Mouse (Mus musculus) limb, embryonic 13.5 days (tissue): ENCODE results near the gene Il9r. TPM values are rescaled to one million over a fixed set of nuclear protein-coding genes. Genes with fewer than 3 reads are reported as not detected.

Experiments
- ATAC-seq: fragments of 200-750 bp; cut with Nextera tagmentation; 2 replicates; pipeline ENCODE4 v1.8.0; 2017; ENCODE audit warnings: low read depth, moderate number of reproducible peaks, moderate TSS enrichment; ENCODE audit not compliant: low FRiP score
- H3K27ac ChIP-seq: fragments of 300-500 bp; sonication (generic); 2 replicates; pipeline ENCODE4 v1.5.1; 2015; ENCODE audit warnings: inconsistent platforms, mild to moderate bottlenecking, moderate library complexity
- H3K27me3 ChIP-seq: fragments of 300-500 bp; sonication (generic); 2 replicates; pipeline ENCODE4 v1.6.1; 2015; ENCODE audit warnings: mild to moderate bottlenecking, inconsistent platforms
- H3K36me3 ChIP-seq: fragments of 300-500 bp; sonication (generic); 2 replicates; pipeline ENCODE4 v1.6.1; 2015; ENCODE audit warnings: inconsistent platforms, mild to moderate bottlenecking, moderate library complexity
- H3K4me1 ChIP-seq: fragments of 300-500 bp; sonication (generic); 2 replicates; pipeline ENCODE4 v1.6.1; 2015; ENCODE audit warnings: inconsistent platforms
- H3K4me2 ChIP-seq: fragments of 300-500 bp; sonication (generic); replicated peaks from 2 replicates; pipeline ENCODE4 v1.6.1; 2015; ENCODE audit warnings: inconsistent platforms, mild to moderate bottlenecking, moderate library complexity
- H3K4me3 ChIP-seq: fragments of 300-500 bp; sonication (generic); 2 replicates; pipeline ENCODE4 v1.5.1; 2015; ENCODE audit warnings: moderate library complexity, mild to moderate bottlenecking, inconsistent platforms
- H3K9ac ChIP-seq: fragments of 300-500 bp; sonication (generic); 2 replicates; pipeline ENCODE4 v1.6.1; 2015; ENCODE audit warnings: mild to moderate bottlenecking, inconsistent platforms
- H3K9me3 ChIP-seq: fragments of 300-500 bp; sonication (generic); 2 replicates; pipeline ENCODE4 v1.6.1; 2016; ENCODE audit warnings: inconsistent platforms
- WGBS: fragments of 180-500 bp; shearing (Covaris S2); methylation state at CpG from one replicate; pipeline ENCODE4 v1.1.7; 2015; 5-methylcytosine and 5-hydroxymethylcytosine counted together
- polyA plus RNA-seq: library from polyadenylated mRNA; unstranded; fragments of >200 nt; fragmentation: Nextera tagmentation; extraction: Ambion mirVana; gene quantifications from 2 replicates; pipeline ENCODE4 v1.2.1, GENCODE M21; 2015

Gene Il9r
- polyA plus RNA-seq, 1 experiment from 2014 or later = 0.50 TPM

GRCm38 (mm10) chr11:32142771-32143170 is 57.3 kb downstream of the Il9r start:
- Histone ChIP-seq H3K4me1 (peaks cover 18% of the 10 kb centered on the region), H3K4me3 (no peak overlapping the region), H3K36me3 (no peaks in the 10 kb centered on the region), H3K27ac (no peak overlapping the region), H3K9me3 (no peaks in the 10 kb centered on the region), H3K27me3 (no peaks in the 10 kb centered on the region), H3K9ac (no peak overlapping the region), H3K4me2 (no peak overlapping the region)
- ATAC-seq = no peak
- WGBS = 64% methylated on average over 5 of the region's 5 CpGs

GRCm38 (mm10) chr11:32141627-32142586 is 58.2 kb downstream of the Il9r start:
- H3K36me3 ChIP-seq = no peaks in the 10 kb centered on the region
- no peak overlapping the region for H3K4me3 ChIP-seq
- H3K4me2 ChIP-seq = no peak overlapping the region
- H3K9me3 ChIP-seq = no peaks in the 10 kb centered on the region
- H3K27me3 ChIP-seq = no peaks in the 10 kb centered on the region
- H3K27ac ChIP-seq = no peak overlapping the region
- WGBS = 32% methylated on average over 15 of the region's 15 CpGs
- H3K9ac ChIP-seq = no peak overlapping the region
- ATAC-seq = peak; percentile 30; the same call in 1 of the 2 replicates
- H3K4me1 ChIP-seq = peaks cover 19% of the 10 kb centered on the region

DNA sequence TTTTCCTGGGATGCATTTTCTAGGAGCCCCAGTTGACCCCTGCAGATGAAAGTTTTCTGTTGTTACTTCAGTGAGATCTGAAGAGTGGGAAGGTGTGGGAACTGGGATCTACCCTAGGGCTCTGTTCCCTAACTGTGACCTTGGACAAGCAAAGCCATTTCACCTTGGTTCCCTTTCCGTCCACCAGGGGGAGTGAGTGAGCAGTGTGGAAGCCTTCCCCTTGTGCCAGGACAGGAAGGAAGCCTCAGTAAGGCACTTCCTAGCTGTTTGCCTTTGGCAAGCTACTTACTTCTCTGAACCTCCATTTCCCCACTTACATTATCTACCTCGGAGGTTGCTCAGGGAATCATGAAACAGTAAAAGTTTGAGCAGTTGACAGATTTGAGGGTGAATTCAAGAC is 59.0 kb downstream of the Il9r start:
- H3K27ac ChIP-seq = no peak overlapping the region
- ATAC-seq = no peak
- H3K9me3 ChIP-seq = no peaks in the 10 kb centered on the region
- H3K4me2 ChIP-seq = no peak overlapping the region
- no peak overlapping the region for H3K4me3 ChIP-seq
- no peaks in the 10 kb centered on the region for H3K36me3 ChIP-seq
- peaks cover 19% of the 10 kb centered on the region for H3K4me1 ChIP-seq
- no peaks in the 10 kb centered on the region for H3K27me3 ChIP-seq
- no peak overlapping the region for H3K9ac ChIP-seq
- WGBS = 17% methylated on average over 2 of the region's 2 CpGs

GRCm38 (mm10) chr11:32139528-32139961 is 60.5 kb downstream of the Il9r start:
- H3K27me3 ChIP-seq = no peaks in the 10 kb centered on the region
- WGBS = 82% methylated on average over 6 of the region's 6 CpGs
- H3K4me1 ChIP-seq = peaks cover 19% of the 10 kb centered on the region
- no peak overlapping the region for H3K4me2 ChIP-seq
- H3K9ac ChIP-seq = no peak overlapping the region
- ATAC-seq = no peak
- no peaks in the 10 kb centered on the region for H3K9me3 ChIP-seq
- H3K27ac ChIP-seq = no peak overlapping the region
- no peaks in the 10 kb centered on the region for H3K36me3 ChIP-seq
- no peak overlapping the region for H3K4me3 ChIP-seq

DNA sequence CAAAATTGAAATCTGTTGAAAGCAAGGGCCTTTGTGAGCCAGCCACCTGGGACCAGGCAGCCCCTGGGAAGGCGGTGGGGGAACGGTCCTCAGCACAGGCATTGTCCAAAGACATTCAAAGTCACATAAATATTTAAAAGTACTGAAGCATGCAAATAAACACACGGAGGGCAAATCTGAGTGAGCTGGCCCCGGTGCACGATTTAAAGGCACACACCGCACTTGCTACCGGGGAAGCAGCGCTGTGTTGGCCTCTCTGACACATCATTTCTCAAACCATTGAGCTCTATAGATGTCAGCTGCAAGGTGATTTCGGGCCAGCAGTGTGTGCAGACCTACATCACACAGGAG is 61.5 kb downstream of the Il9r start:
- no peaks in the 10 kb centered on the region for H3K27me3 ChIP-seq
- peaks cover 19% of the 10 kb centered on the region for H3K4me1 ChIP-seq
- WGBS = 50% methylated on average over 9 of the region's 9 CpGs
- H3K9ac ChIP-seq = no peak overlapping the region
- peak overlapping the region; percentile 23; the same call in 1 of the 2 replicates for H3K4me2 ChIP-seq
- H3K36me3 ChIP-seq = no peaks in the 10 kb centered on the region
- H3K27ac ChIP-seq = no peak overlapping the region
- H3K9me3 ChIP-seq = no peaks in the 10 kb centered on the region
- no peak overlapping the region for H3K4me3 ChIP-seq
- ATAC-seq = no peak

DNA sequence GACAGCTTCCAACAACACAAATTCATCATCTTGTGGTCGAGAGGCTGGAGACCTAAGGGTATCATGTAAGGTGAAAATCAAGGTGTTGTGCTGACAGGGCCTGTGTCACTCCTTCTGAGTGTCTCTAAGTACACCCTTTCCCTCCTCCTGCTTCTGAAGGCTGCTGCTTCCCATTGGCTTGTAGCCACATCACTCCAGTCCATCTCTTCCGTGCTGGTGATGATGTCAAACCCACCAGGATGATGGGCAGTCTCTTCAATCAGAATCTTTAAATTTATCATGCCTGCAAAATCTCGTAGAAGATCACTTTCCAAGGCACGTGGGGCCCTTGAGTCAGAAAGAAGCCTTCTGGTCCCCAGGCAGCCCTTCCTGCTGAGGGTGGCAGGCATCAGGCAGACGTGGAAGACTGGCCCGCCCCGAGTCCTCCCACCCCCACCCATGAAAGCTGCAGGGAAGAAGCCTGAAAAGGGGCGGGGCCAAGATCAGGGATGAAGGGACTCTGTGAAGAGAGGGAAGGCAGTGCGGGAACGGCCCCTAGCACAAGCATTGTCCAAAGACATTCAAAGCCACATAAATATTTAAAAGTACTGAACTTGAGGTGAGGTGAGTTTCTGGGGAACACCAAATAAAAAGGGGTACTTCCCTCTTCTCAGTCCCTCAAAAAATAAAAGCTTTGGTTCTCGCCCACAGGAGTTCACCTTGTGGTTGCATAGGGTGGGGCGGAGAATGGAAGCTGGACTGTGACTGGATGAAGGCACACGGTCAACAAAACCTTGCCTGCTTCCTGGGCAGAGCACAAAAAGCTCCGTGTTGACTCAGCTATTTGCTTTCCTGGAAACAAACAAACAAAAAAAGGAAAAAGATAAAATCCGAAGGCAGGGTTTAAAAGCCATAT is 62.1 kb downstream of the Il9r start:
- Histone ChIP-seq H3K4me2 (peak overlapping the region; percentile 23; the same call in 1 of the 2 replicates), H3K36me3 (no peaks in the 10 kb centered on the region), H3K4me1 (peaks cover 19% of the 10 kb centered on the region), H3K27me3 (no peaks in the 10 kb centered on the region), H3K9me3 (no peaks in the 10 kb centered on the region), H3K9ac (no peak overlapping the region), H3K27ac (no peak overlapping the region), H3K4me3 (no peak overlapping the region)
- no peak for ATAC-seq
- WGBS = 34% methylated on average over 15 of the region's 15 CpGs

Other genes starting within 250 kb of the Il9r start
- 0.23 and 0.40 TPM in 2 replicates for gene 4930524B15Rik, start 234.7 kb downstream of the Il9r start, polyA plus RNA-seq
- 7.6 and 7.9 TPM in 2 replicates for gene Nsg2, start 199.8 kb downstream of the Il9r start, polyA plus RNA-seq
- 58.7 and 66.4 TPM in 2 replicates for gene Snrnp25, start 5.1 kb upstream of the Il9r start, polyA plus RNA-seq
- 59.3 and 63.4 TPM in 2 replicates for gene Rhbdf1, start 22.0 kb upstream of the Il9r start, polyA plus RNA-seq
- gene Mpg, start 26.2 kb upstream of the Il9r start, polyA plus RNA-seq = 42.7 and 43.5 TPM in 2 replicates
- 46.0 and 47.0 TPM in 2 replicates for gene Nprl3, start 67.4 kb upstream of the Il9r start, polyA plus RNA-seq
- gene Hba-x, start 76.1 kb upstream of the Il9r start, polyA plus RNA-seq = 595 and 644 TPM in 2 replicates
- 4,235 and 4,311 TPM in 2 replicates for gene Hba-a1, start 83.2 kb upstream of the Il9r start, polyA plus RNA-seq
- 1.8 and 3.2 TPM in 2 replicates for gene Hbq1b, start 86.7 kb upstream of the Il9r start, polyA plus RNA-seq
- 10,014 and 10,405 TPM in 2 replicates for gene Hba-a2, start 96.2 kb upstream of the Il9r start, polyA plus RNA-seq
- 0.39 and 0.46 TPM in 2 replicates for gene Hbq1a, start 99.8 kb upstream of the Il9r start, polyA plus RNA-seq
- 25.9 and 31.3 TPM in 2 replicates for gene Sh3pxd2b, start 147.5 kb upstream of the Il9r start, polyA plus RNA-seq